Mouse (Mus musculus): ENCODE measurements at regions not wholly inside any gene's neighbourhood (a gene's known extent, or its start where the extent isn't known, plus 50 kb on each side); places are given as distances from the start of the nearest gene placed in this dataset.

- Histone ChIP-seq H3K4me3 (replicated peaks; ENCODE audit: low read length) (no peak overlapping the region), H3K36me3 (ENCODE audit: insufficient read depth, low read length) (no peaks in the 10 kb centered on the region), H3K27me3 (ENCODE audit: insufficient read depth, low read length) (no peaks in the 10 kb centered on the region; the same call in 1 of the 2 replicates), H3K4me1 (replicated peaks; ENCODE audit: low read depth, low read length) (no peaks in the 10 kb centered on the region), H3K9me3 (ENCODE audit: low read length) (peaks cover 19% of the 10 kb centered on the region)
- TF ChIP-seq POU5F1 (IDR thresholded peaks at IDR 0.05; ENCODE audit: borderline replicate concordance, low read length) (no peak), NANOG (IDR thresholded peaks at IDR 0.05; ENCODE audit: borderline replicate concordance, low read length) (no peak), CTCF (conservative IDR thresholded peaks at IDR 0.05; ENCODE audit: low read length) (no peak)
These were observed 111.2 kb upstream of the Gm12830 start for GRCm38 (mm10) chr4:114710182-114710909.

- Histone ChIP-seq H3K4me1 (replicated peaks; ENCODE audit: low read depth, low read length) (no peaks in the 10 kb centered on the region), H3K36me3 (ENCODE audit: insufficient read depth, low read length) (no peaks in the 10 kb centered on the region), H3K4me3 (replicated peaks; ENCODE audit: low read length) (no peak overlapping the region), H3K9me3 (ENCODE audit: low read length) (peaks cover 19% of the 10 kb centered on the region), H3K27me3 (ENCODE audit: insufficient read depth, low read length) (no peaks in the 10 kb centered on the region; the same call in 1 of the 2 replicates)
- TF ChIP-seq NANOG (IDR thresholded peaks at IDR 0.05; ENCODE audit: borderline replicate concordance, low read length), result no peak
- no peak for TF ChIP-seq CTCF (conservative IDR thresholded peaks at IDR 0.05; ENCODE audit: low read length)
- TF ChIP-seq POU5F1 (IDR thresholded peaks at IDR 0.05; ENCODE audit: borderline replicate concordance, low read length), result no peak
These were observed 110.4 kb upstream of the Gm12830 start for GRCm38 (mm10) chr4:114711082-114711481.

- H3K4me1 ChIP-seq (replicated peaks; ENCODE audit: low read depth, low read length), result no peaks in the 10 kb centered on the region
- TF ChIP-seq CTCF (conservative IDR thresholded peaks at IDR 0.05; ENCODE audit: low read length) (no peak), POU5F1 (IDR thresholded peaks at IDR 0.05; ENCODE audit: borderline replicate concordance, low read length) (no peak), NANOG (IDR thresholded peaks at IDR 0.05; ENCODE audit: borderline replicate concordance, low read length) (no peak)
- H3K27me3 ChIP-seq (ENCODE audit: insufficient read depth, low read length), result 0 out of 2 replicates have a peak, but pooled peaks cover 3% of the 10 kb centered on the region
- H3K36me3 ChIP-seq (ENCODE audit: insufficient read depth, low read length), result no peaks in the 10 kb centered on the region
- H3K4me3 ChIP-seq (replicated peaks; ENCODE audit: low read length), result no peak overlapping the region
- peaks cover 19% of the 10 kb centered on the region for H3K9me3 ChIP-seq (ENCODE audit: low read length)
These were observed 109.4 kb upstream of the Gm12830 start for GRCm38 (mm10) chr4:114712005-114712665.

GRCm38 (mm10) chr4:114712921-114713527, 108.5 kb upstream of the Gm12830 start:
- H3K4me3 ChIP-seq (replicated peaks; ENCODE audit: low read length), result no peak overlapping the region
- H3K9me3 ChIP-seq (ENCODE audit: low read length), result peaks cover 26% of the 10 kb centered on the region
- 0 out of 2 replicates have a peak, but pooled peaks cover 3% of the 10 kb centered on the region for H3K27me3 ChIP-seq (ENCODE audit: insufficient read depth, low read length)
- TF ChIP-seq NANOG (IDR thresholded peaks at IDR 0.05; ENCODE audit: borderline replicate concordance, low read length) (no peak), POU5F1 (IDR thresholded peaks at IDR 0.05; ENCODE audit: borderline replicate concordance, low read length) (no peak), CTCF (conservative IDR thresholded peaks at IDR 0.05; ENCODE audit: low read length) (no peak)
- no peaks in the 10 kb centered on the region for H3K36me3 ChIP-seq (ENCODE audit: insufficient read depth, low read length)
- H3K4me1 ChIP-seq (replicated peaks; ENCODE audit: low read depth, low read length), result no peaks in the 10 kb centered on the region

GRCm38 (mm10) chr4:114716703-114717102, 104.8 kb upstream of the Gm12830 start:
- Histone ChIP-seq H3K9me3 (ENCODE audit: low read length) (peaks cover 21% of the 10 kb centered on the region), H3K4me3 (replicated peaks; ENCODE audit: low read length) (no peak overlapping the region), H3K27me3 (ENCODE audit: insufficient read depth, low read length) (0 out of 2 replicates have a peak, but pooled peaks cover 3% of the 10 kb centered on the region), H3K36me3 (ENCODE audit: insufficient read depth, low read length) (no peaks in the 10 kb centered on the region), H3K4me1 (replicated peaks; ENCODE audit: low read depth, low read length) (no peaks in the 10 kb centered on the region)
- TF ChIP-seq CTCF (conservative IDR thresholded peaks at IDR 0.05; ENCODE audit: low read length), result no peak
- TF ChIP-seq NANOG (IDR thresholded peaks at IDR 0.05; ENCODE audit: borderline replicate concordance, low read length), result no peak
- no peak for TF ChIP-seq POU5F1 (IDR thresholded peaks at IDR 0.05; ENCODE audit: borderline replicate concordance, low read length)

GRCm38 (mm10) chr4:114720696-114721095, 100.8 kb upstream of the Gm12830 start:
- Histone ChIP-seq H3K4me3 (replicated peaks; ENCODE audit: low read length) (no peak overlapping the region), H3K4me1 (replicated peaks; ENCODE audit: low read depth, low read length) (no peaks in the 10 kb centered on the region), H3K36me3 (ENCODE audit: insufficient read depth, low read length) (no peaks in the 10 kb centered on the region), H3K27me3 (ENCODE audit: insufficient read depth, low read length) (peaks cover 15% of the 10 kb centered on the region; the same call in 1 of the 2 replicates), H3K9me3 (ENCODE audit: low read length) (peaks cover 9% of the 10 kb centered on the region; the same call in 1 of the 2 replicates)
- no peak for TF ChIP-seq NANOG (IDR thresholded peaks at IDR 0.05; ENCODE audit: borderline replicate concordance, low read length)
- TF ChIP-seq POU5F1 (IDR thresholded peaks at IDR 0.05; ENCODE audit: borderline replicate concordance, low read length), result no peak

- no peak overlapping the region for H3K4me3 ChIP-seq (replicated peaks; ENCODE audit: low read length)
- no peaks in the 10 kb centered on the region for H3K4me1 ChIP-seq (replicated peaks; ENCODE audit: low read depth, low read length)
- TF ChIP-seq POU5F1 (IDR thresholded peaks at IDR 0.05; ENCODE audit: borderline replicate concordance, low read length) (no peak), CTCF (conservative IDR thresholded peaks at IDR 0.05; ENCODE audit: low read length) (no peak), NANOG (IDR thresholded peaks at IDR 0.05; ENCODE audit: borderline replicate concordance, low read length) (no peak)
- H3K9me3 ChIP-seq (ENCODE audit: low read length), result peaks cover 9% of the 10 kb centered on the region; the same call in 1 of the 2 replicates
- H3K36me3 ChIP-seq (ENCODE audit: insufficient read depth, low read length), result no peaks in the 10 kb centered on the region
- peaks cover 15% of the 10 kb centered on the region; the same call in 1 of the 2 replicates for H3K27me3 ChIP-seq (ENCODE audit: insufficient read depth, low read length)
These were observed 100.1 kb upstream of the Gm12830 start for GRCm38 (mm10) chr4:114721386-114721785.

Data from E14TG2a.4 (cell line).